Mouse (Mus musculus): ENCODE results near the gene Avpi1. TPM values are rescaled to one million over a fixed set of nuclear protein-coding genes. Genes with fewer than 3 reads are reported as not detected.
A peak's percentile ranks its signal among the peaks of the same experiment; 100 is the strongest.
"Not testable (repeated sequence)": the region's sequence is repeated elsewhere in the genome, so short reads cannot be mapped to it uniquely, and the experiment has no call there.

The Avpi1 gene
- polyA plus RNA-seq, 1 experiment from 2014 or later = 22.6 TPM

GRCm38 (mm10) chr19:42090637-42091141, 38.2 kb downstream of the Avpi1 start:
- WGBS = under 1% methylated on average over 52 of the region's 52 CpGs

GRCm38 (mm10) chr19:42089748-42090595, 38.9 kb downstream of the Avpi1 start, which contains the start of gene Pi4k2a:
TSS of gene Pi4k2a (plus strand) at chr19:42090470.
- Histone ChIP-seq H3K4me3 (replicated peaks) (peak within 1 kb of the TSS; percentile 98), H3K9me3 (no peaks in the 10 kb centered on the region), H3K9ac (replicated peaks) (peak within 1 kb of the TSS; percentile 87), H3K4me1 (replicated peaks) (peaks cover 23% of the 10 kb centered on the region), H3K4me2 (peak within 1 kb of the TSS; percentile 69), H3K36me3 (peaks cover 15% of the 10 kb centered on the region), H3K27me3 (no peaks in the 10 kb centered on the region), H3K27ac (peak within 1 kb of the TSS; percentile 86)
- peak; percentile 98 for ATAC-seq (ENCODE audit: insufficient number of reproducible peaks, insufficient read depth, low FRiP score, low TSS enrichment, low read depth)
- WGBS = 1% methylated on average over 49 of the region's 55 CpGs

More at GRCm38 (mm10) chr19:42090637-42091141, 38.2 kb downstream of the Avpi1 start:
- peak; percentile 69 for ATAC-seq (ENCODE audit: insufficient number of reproducible peaks, insufficient read depth, low FRiP score, low TSS enrichment, low read depth)
- H3K4me2 ChIP-seq = peak overlapping the region; percentile 69
- H3K4me3 ChIP-seq (replicated peaks) = peak overlapping the region; percentile 98
- H3K27me3 ChIP-seq = no peaks in the 10 kb centered on the region
- peaks cover 19% of the 10 kb centered on the region for H3K4me1 ChIP-seq (replicated peaks)
- peaks cover 21% of the 10 kb centered on the region for H3K36me3 ChIP-seq
- H3K9ac ChIP-seq (replicated peaks) = peak overlapping the region; percentile 87
- H3K9me3 ChIP-seq = no peaks in the 10 kb centered on the region
- peak overlapping the region; percentile 86 for H3K27ac ChIP-seq

- Histone ChIP-seq H3K4me2 (peak overlapping the region; percentile 69), H3K9me3 (no peaks in the 10 kb centered on the region), H3K4me1 (replicated peaks) (peaks cover 23% of the 10 kb centered on the region), H3K27ac (peak overlapping the region; percentile 41), H3K36me3 (peaks cover 8% of the 10 kb centered on the region), H3K27me3 (no peaks in the 10 kb centered on the region), H3K9ac (replicated peaks) (no peak overlapping the region), H3K4me3 (replicated peaks) (peak overlapping the region; percentile 98)
- WGBS = 25% methylated on average over 14 of the region's 14 CpGs
- no peak for ATAC-seq (ENCODE audit: insufficient number of reproducible peaks, insufficient read depth, low FRiP score, low TSS enrichment, low read depth)
These were observed 39.6 kb downstream of the Avpi1 start for GRCm38 (mm10) chr19:42089103-42089747.

- peak; percentile 71 for ATAC-seq (ENCODE audit: insufficient number of reproducible peaks, insufficient read depth, low FRiP score, low TSS enrichment, low read depth)
- peaks cover 15% of the 10 kb centered on the region for H3K4me1 ChIP-seq (replicated peaks)
- H3K4me2 ChIP-seq = peak within 1 kb of the TSS; percentile 94
- peak within 1 kb of the TSS; percentile 56; the same call in 1 of the 2 replicates for H3K27ac ChIP-seq
- H3K4me3 ChIP-seq (replicated peaks) = peak within 1 kb of the TSS; percentile 80
- peak within 1 kb of the TSS; percentile 76 for H3K9ac ChIP-seq (replicated peaks)
- under 1% methylated on average over 21 of the region's 21 CpGs for WGBS
- H3K9me3 ChIP-seq = no peaks in the 10 kb centered on the region
- no peaks in the 10 kb centered on the region for H3K27me3 ChIP-seq
- H3K36me3 ChIP-seq = no peaks in the 10 kb centered on the region
These were observed 42.7 kb downstream of the Avpi1 start, which contains the start of gene Morn4 for GRCm38 (mm10) chr19:42086166-42086565. TSS of gene Morn4 (minus strand) at chr19:42086357.

GRCm38 (mm10) chr19:42085690-42086089, 43.2 kb downstream of the Avpi1 start:
- 10% methylated on average over 10 of the region's 10 CpGs for WGBS
- Histone ChIP-seq H3K36me3 (no peaks in the 10 kb centered on the region), H3K4me1 (replicated peaks) (peaks cover 13% of the 10 kb centered on the region), H3K4me3 (replicated peaks) (peak overlapping the region; percentile 80), H3K9me3 (no peaks in the 10 kb centered on the region), H3K27me3 (no peaks in the 10 kb centered on the region), H3K9ac (replicated peaks) (peak overlapping the region; percentile 76), H3K27ac (peak overlapping the region; percentile 56; the same call in 1 of the 2 replicates), H3K4me2 (peak overlapping the region; percentile 94)
- ATAC-seq (ENCODE audit: insufficient number of reproducible peaks, insufficient read depth, low FRiP score, low TSS enrichment, low read depth) = no peak

GRCm38 (mm10) chr19:42081613-42082012, 47.2 kb downstream of the Avpi1 start:
- 96% methylated on average over 5 of the region's 5 CpGs for WGBS
- ATAC-seq (ENCODE audit: insufficient number of reproducible peaks, insufficient read depth, low FRiP score, low TSS enrichment, low read depth); H3K4me1 ChIP-seq (replicated peaks); H3K27ac ChIP-seq; H3K4me3 ChIP-seq (replicated peaks); H3K4me2 ChIP-seq; H3K9ac ChIP-seq (replicated peaks); H3K9me3 ChIP-seq; H3K27me3 ChIP-seq: not testable (repeated sequence)
- peaks cover 17% of the 10 kb centered on the region for H3K36me3 ChIP-seq

- ATAC-seq (ENCODE audit: insufficient number of reproducible peaks, insufficient read depth, low FRiP score, low TSS enrichment, low read depth) = no peak
- H3K4me1 ChIP-seq (replicated peaks) = peaks cover 1% of the 10 kb centered on the region
- no peak overlapping the region for H3K4me2 ChIP-seq
- H3K4me3 ChIP-seq (replicated peaks) = no peak overlapping the region
- H3K9ac ChIP-seq (replicated peaks) = no peak overlapping the region
- H3K27me3 ChIP-seq = no peaks in the 10 kb centered on the region
- no peak overlapping the region for H3K27ac ChIP-seq
- H3K9me3 ChIP-seq = no peaks in the 10 kb centered on the region
- WGBS = 88% methylated on average over 11 of the region's 11 CpGs
- peaks cover 29% of the 10 kb centered on the region for H3K36me3 ChIP-seq
These were observed 48.4 kb downstream of the Avpi1 start for GRCm38 (mm10) chr19:42080469-42080868.

- Histone ChIP-seq H3K4me1 (replicated peaks) (no peaks in the 10 kb centered on the region), H3K4me2 (no peak overlapping the region), H3K4me3 (replicated peaks) (no peak overlapping the region), H3K9me3 (no peaks in the 10 kb centered on the region), H3K36me3 (peaks cover 34% of the 10 kb centered on the region), H3K9ac (replicated peaks) (no peak overlapping the region), H3K27ac (no peak overlapping the region), H3K27me3 (no peaks in the 10 kb centered on the region)
- ATAC-seq (ENCODE audit: insufficient number of reproducible peaks, insufficient read depth, low FRiP score, low TSS enrichment, low read depth) = no peak
- 79% methylated on average over 5 of the region's 5 CpGs for WGBS
These were observed 48.9 kb downstream of the Avpi1 start for GRCm38 (mm10) chr19:42079950-42080349.

- H3K4me2 ChIP-seq = no peak overlapping the region
- no peak overlapping the region for H3K4me3 ChIP-seq (replicated peaks)
- H3K27me3 ChIP-seq = no peaks in the 10 kb centered on the region
- no peaks in the 10 kb centered on the region for H3K9me3 ChIP-seq
- H3K4me1 ChIP-seq (replicated peaks) = peaks cover 2% of the 10 kb centered on the region
- no peak overlapping the region for H3K27ac ChIP-seq
- 94% methylated on average over 12 of the region's 12 CpGs for WGBS
- ATAC-seq (ENCODE audit: insufficient number of reproducible peaks, insufficient read depth, low FRiP score, low TSS enrichment, low read depth) = no peak
- peaks cover 44% of the 10 kb centered on the region for H3K36me3 ChIP-seq
- no peak overlapping the region for H3K9ac ChIP-seq (replicated peaks)
These were observed 49.9 kb downstream of the Avpi1 start for GRCm38 (mm10) chr19:42079006-42079405.

GRCm38 (mm10) chr19:42078566-42078965, 50.3 kb downstream of the Avpi1 start:
- H3K9ac ChIP-seq (replicated peaks) = no peak overlapping the region
- no peak for ATAC-seq (ENCODE audit: insufficient number of reproducible peaks, insufficient read depth, low FRiP score, low TSS enrichment, low read depth)
- peaks cover 45% of the 10 kb centered on the region for H3K36me3 ChIP-seq
- H3K27ac ChIP-seq = no peak overlapping the region
- H3K4me1 ChIP-seq (replicated peaks) = peaks cover 4% of the 10 kb centered on the region
- no peaks in the 10 kb centered on the region for H3K9me3 ChIP-seq
- no peaks in the 10 kb centered on the region for H3K27me3 ChIP-seq
- no peak overlapping the region for H3K4me2 ChIP-seq
- WGBS = 92% methylated on average over 8 of the region's 8 CpGs
- no peak overlapping the region for H3K4me3 ChIP-seq (replicated peaks)

GRCm38 (mm10) chr19:42075992-42076391, 52.9 kb downstream of the Avpi1 start:
- Histone ChIP-seq H3K4me1 (replicated peaks) (peaks cover 4% of the 10 kb centered on the region), H3K4me3 (replicated peaks) (no peak overlapping the region), H3K36me3 (peaks cover 45% of the 10 kb centered on the region), H3K27me3 (no peaks in the 10 kb centered on the region), H3K9me3 (no peaks in the 10 kb centered on the region), H3K9ac (replicated peaks) (no peak overlapping the region), H3K4me2 (no peak overlapping the region), H3K27ac (no peak overlapping the region)
- WGBS = 89% methylated on average over 16 of the region's 16 CpGs
- ATAC-seq (ENCODE audit: insufficient number of reproducible peaks, insufficient read depth, low FRiP score, low TSS enrichment, low read depth) = no peak
